Mouse (Mus musculus): ENCODE results near the gene Nubp1. TPM values are rescaled to one million over a fixed set of nuclear protein-coding genes. Genes with fewer than 3 reads are reported as not detected.

Nubp1 gene
- polyA plus RNA-seq, 1 experiment from 2014 or later, result 49.7 TPM

GRCm38 (mm10) chr16:10452445-10452896 is 40.7 kb downstream of the Nubp1 start:
- H3K9me3 ChIP-seq (ENCODE audit: control insufficient read depth, low read length), result no peaks in the 10 kb centered on the region
- H3K9ac ChIP-seq (replicated peaks; ENCODE audit: low read depth, low read length), result no peak overlapping the region
- H3K27ac ChIP-seq (ENCODE audit: low read depth, low read length), result no peak overlapping the region
- H3K36me3 ChIP-seq (ENCODE audit: control insufficient read depth, insufficient read depth, low read length), result no peaks in the 10 kb centered on the region
- WGBS, result 64% methylated on average over 8 of the region's 8 CpGs
- peak; percentile 86 for ATAC-seq (ENCODE audit: low read depth)
- peaks cover 5% of the 10 kb centered on the region; the same call in 1 of the 2 replicates for H3K4me1 ChIP-seq (ENCODE audit: control insufficient read depth, insufficient read depth, low read length)
- H3K4me2 ChIP-seq (ENCODE audit: low read depth, low read length), result no peak overlapping the region
- no peaks in the 10 kb centered on the region for H3K27me3 ChIP-seq (ENCODE audit: control insufficient read depth, insufficient read depth, low read length)
- no peak overlapping the region for H3K4me3 ChIP-seq (ENCODE audit: low read depth, low read length)

GRCm38 (mm10) chr16:10453872-10454582 is 42.3 kb downstream of the Nubp1 start:
- H3K27me3 ChIP-seq (ENCODE audit: control insufficient read depth, insufficient read depth, low read length), result no peaks in the 10 kb centered on the region
- H3K4me1 ChIP-seq (ENCODE audit: control insufficient read depth, insufficient read depth, low read length), result no peaks in the 10 kb centered on the region
- H3K4me2 ChIP-seq (ENCODE audit: low read depth, low read length), result no peak overlapping the region
- 43% methylated on average over 6 of the region's 6 CpGs for WGBS
- H3K4me3 ChIP-seq (ENCODE audit: low read depth, low read length), result no peak overlapping the region
- H3K27ac ChIP-seq (ENCODE audit: low read depth, low read length), result no peak overlapping the region
- ATAC-seq (ENCODE audit: low read depth), result no peak
- no peaks in the 10 kb centered on the region for H3K36me3 ChIP-seq (ENCODE audit: control insufficient read depth, insufficient read depth, low read length)
- H3K9me3 ChIP-seq (ENCODE audit: control insufficient read depth, low read length), result no peaks in the 10 kb centered on the region
- H3K9ac ChIP-seq (replicated peaks; ENCODE audit: low read depth, low read length), result no peak overlapping the region

- 7% methylated on average over 3 of the region's 3 CpGs for WGBS
- no peaks in the 10 kb centered on the region for H3K27me3 ChIP-seq (ENCODE audit: control insufficient read depth, insufficient read depth, low read length)
- ATAC-seq (ENCODE audit: low read depth), result no peak
Measured at GRCm38 (mm10) chr16:10454583-10454974, 42.8 kb downstream of the Nubp1 start.

GRCm38 (mm10) chr16:10460188-10460587 is 48.4 kb downstream of the Nubp1 start:
- WGBS, result 74% methylated on average over 2 of the region's 2 CpGs
- no peak overlapping the region for H3K4me2 ChIP-seq (ENCODE audit: low read depth, low read length)
- H3K4me1 ChIP-seq (ENCODE audit: control insufficient read depth, insufficient read depth, low read length), result no peaks in the 10 kb centered on the region
- no peaks in the 10 kb centered on the region for H3K27me3 ChIP-seq (ENCODE audit: control insufficient read depth, insufficient read depth, low read length)
- H3K4me3 ChIP-seq (ENCODE audit: low read depth, low read length), result no peak overlapping the region
- no peaks in the 10 kb centered on the region for H3K36me3 ChIP-seq (ENCODE audit: control insufficient read depth, insufficient read depth, low read length)
- no peak for ATAC-seq (ENCODE audit: low read depth)
- no peak overlapping the region for H3K9ac ChIP-seq (replicated peaks; ENCODE audit: low read depth, low read length)
- no peaks in the 10 kb centered on the region for H3K9me3 ChIP-seq (ENCODE audit: control insufficient read depth, low read length)
- no peak overlapping the region for H3K27ac ChIP-seq (ENCODE audit: low read depth, low read length)

More at GRCm38 (mm10) chr16:10454583-10454974, 42.8 kb downstream of the Nubp1 start:
- Histone ChIP-seq H3K36me3 (ENCODE audit: control insufficient read depth, insufficient read depth, low read length) (no peaks in the 10 kb centered on the region), H3K4me3 (ENCODE audit: low read depth, low read length) (no peak overlapping the region), H3K4me2 (ENCODE audit: low read depth, low read length) (no peak overlapping the region), H3K27ac (ENCODE audit: low read depth, low read length) (no peak overlapping the region), H3K9me3 (ENCODE audit: control insufficient read depth, low read length) (no peaks in the 10 kb centered on the region), H3K4me1 (ENCODE audit: control insufficient read depth, insufficient read depth, low read length) (no peaks in the 10 kb centered on the region), H3K9ac (replicated peaks; ENCODE audit: low read depth, low read length) (no peak overlapping the region)

- WGBS, result 87% methylated on average over 2 of the region's 2 CpGs
- H3K4me2 ChIP-seq (ENCODE audit: low read depth, low read length), result no peak overlapping the region
- H3K9ac ChIP-seq (replicated peaks; ENCODE audit: low read depth, low read length), result no peak overlapping the region
- H3K4me3 ChIP-seq (ENCODE audit: low read depth, low read length), result no peak overlapping the region
- ATAC-seq (ENCODE audit: low read depth), result no peak
- no peaks in the 10 kb centered on the region for H3K27me3 ChIP-seq (ENCODE audit: control insufficient read depth, insufficient read depth, low read length)
- H3K27ac ChIP-seq (ENCODE audit: low read depth, low read length), result no peak overlapping the region
- H3K4me1 ChIP-seq (ENCODE audit: control insufficient read depth, insufficient read depth, low read length), result no peaks in the 10 kb centered on the region
- H3K9me3 ChIP-seq (ENCODE audit: control insufficient read depth, low read length), result no peaks in the 10 kb centered on the region
- no peaks in the 10 kb centered on the region for H3K36me3 ChIP-seq (ENCODE audit: control insufficient read depth, insufficient read depth, low read length)
Measured at GRCm38 (mm10) chr16:10461178-10461577, 49.4 kb downstream of the Nubp1 start.

GRCm38 (mm10) chr16:10465011-10465681 is 53.4 kb downstream of the Nubp1 start:
- H3K4me3 ChIP-seq (ENCODE audit: low read depth, low read length), result no peak overlapping the region
- no peak overlapping the region for H3K27ac ChIP-seq (ENCODE audit: low read depth, low read length)
- no peaks in the 10 kb centered on the region for H3K36me3 ChIP-seq (ENCODE audit: control insufficient read depth, insufficient read depth, low read length)
- no peak overlapping the region for H3K4me2 ChIP-seq (ENCODE audit: low read depth, low read length)
- no peaks in the 10 kb centered on the region for H3K27me3 ChIP-seq (ENCODE audit: control insufficient read depth, insufficient read depth, low read length)
- H3K9ac ChIP-seq (replicated peaks; ENCODE audit: low read depth, low read length), result no peak overlapping the region
- 27% methylated on average over 4 of the region's 4 CpGs for WGBS
- H3K4me1 ChIP-seq (ENCODE audit: control insufficient read depth, insufficient read depth, low read length), result no peaks in the 10 kb centered on the region
- H3K9me3 ChIP-seq (ENCODE audit: control insufficient read depth, low read length), result no peaks in the 10 kb centered on the region
- ATAC-seq (ENCODE audit: low read depth), result no peak

- no peaks in the 10 kb centered on the region for H3K4me1 ChIP-seq (ENCODE audit: control insufficient read depth, insufficient read depth, low read length)
- no peaks in the 10 kb centered on the region for H3K9me3 ChIP-seq (ENCODE audit: control insufficient read depth, low read length)
- no peak overlapping the region for H3K4me3 ChIP-seq (ENCODE audit: low read depth, low read length)
- H3K27me3 ChIP-seq (ENCODE audit: control insufficient read depth, insufficient read depth, low read length), result no peaks in the 10 kb centered on the region
- 45% methylated on average over 11 of the region's 11 CpGs for WGBS
- no peak overlapping the region for H3K9ac ChIP-seq (replicated peaks; ENCODE audit: low read depth, low read length)
- no peak overlapping the region for H3K4me2 ChIP-seq (ENCODE audit: low read depth, low read length)
- no peaks in the 10 kb centered on the region for H3K36me3 ChIP-seq (ENCODE audit: control insufficient read depth, insufficient read depth, low read length)
- no peak overlapping the region for H3K27ac ChIP-seq (ENCODE audit: low read depth, low read length)
- no peak for ATAC-seq (ENCODE audit: low read depth)
Measured at GRCm38 (mm10) chr16:10467391-10468107, 55.8 kb downstream of the Nubp1 start.

GRCm38 (mm10) chr16:10468201-10468600 is 56.5 kb downstream of the Nubp1 start:
- Histone ChIP-seq H3K9me3 (ENCODE audit: control insufficient read depth, low read length) (no peaks in the 10 kb centered on the region), H3K27ac (ENCODE audit: low read depth, low read length) (no peak overlapping the region), H3K36me3 (ENCODE audit: control insufficient read depth, insufficient read depth, low read length) (no peaks in the 10 kb centered on the region), H3K4me2 (ENCODE audit: low read depth, low read length) (no peak overlapping the region), H3K9ac (replicated peaks; ENCODE audit: low read depth, low read length) (no peak overlapping the region), H3K4me1 (ENCODE audit: control insufficient read depth, insufficient read depth, low read length) (no peaks in the 10 kb centered on the region), H3K27me3 (ENCODE audit: control insufficient read depth, insufficient read depth, low read length) (no peaks in the 10 kb centered on the region), H3K4me3 (ENCODE audit: low read depth, low read length) (no peak overlapping the region)
- WGBS, result 89% methylated on average over 1 of the region's 1 CpGs
- no peak for ATAC-seq (ENCODE audit: low read depth)

GRCm38 (mm10) chr16:10471950-10472349 is 60.2 kb downstream of the Nubp1 start:
- no peak overlapping the region for H3K27ac ChIP-seq (ENCODE audit: low read depth, low read length)
- no peak overlapping the region for H3K9ac ChIP-seq (replicated peaks; ENCODE audit: low read depth, low read length)
- H3K4me3 ChIP-seq (ENCODE audit: low read depth, low read length), result no peak overlapping the region
- H3K9me3 ChIP-seq (ENCODE audit: control insufficient read depth, low read length), result no peaks in the 10 kb centered on the region
- H3K36me3 ChIP-seq (ENCODE audit: control insufficient read depth, insufficient read depth, low read length), result no peaks in the 10 kb centered on the region
- no peaks in the 10 kb centered on the region for H3K27me3 ChIP-seq (ENCODE audit: control insufficient read depth, insufficient read depth, low read length)
- no peak overlapping the region for H3K4me2 ChIP-seq (ENCODE audit: low read depth, low read length)
- no peak for ATAC-seq (ENCODE audit: low read depth)
- WGBS, result 91% methylated on average over 3 of the region's 3 CpGs
- no peaks in the 10 kb centered on the region for H3K4me1 ChIP-seq (ENCODE audit: control insufficient read depth, insufficient read depth, low read length)
